Mouse (Mus musculus) kidney, adult 2 months (tissue): ENCODE measurements around the gene Gpr107. TPM values are rescaled to one million over a fixed set of nuclear protein-coding genes. Genes with fewer than 3 reads are reported as not detected.

Source experiments
- DNase-seq: peaks from one replicate; pipeline ENCODE4 v3.0.0; 2021
- H3K27ac ChIP-seq: fragments of 200-500 bp; 2 replicates; pipeline ENCODE4 v1.5.1; 2012; ENCODE audit warnings: low read depth, low read length, control low read depth, inconsistent platforms; ENCODE audit not compliant: insufficient read depth
- H3K27me3 ChIP-seq: fragments of 200-500 bp; replicated peaks from 2 replicates; pipeline ENCODE4 v1.6.1; 2012; ENCODE audit warnings: mild to moderate bottlenecking, moderate library complexity, low read length, inconsistent platforms; ENCODE audit not compliant: control insufficient read depth, insufficient read depth
- H3K36me3 ChIP-seq: fragments of 200-500 bp; 2 replicates; pipeline ENCODE4 v1.6.1; 2012; ENCODE audit warnings: mild to moderate bottlenecking, moderate library complexity, low read length, inconsistent platforms; ENCODE audit not compliant: control insufficient read depth, insufficient read depth
- H3K4me1 ChIP-seq: fragments of 200-500 bp; 2 replicates; pipeline ENCODE4 v1.6.1; 2011; ENCODE audit warnings: low read length; ENCODE audit not compliant: control insufficient read depth, insufficient read depth
- H3K4me3 ChIP-seq: fragments of 200-500 bp; 2 replicates; pipeline ENCODE4 v1.5.1; 2011; ENCODE audit warnings: mild to moderate bottlenecking, low read depth, low read length, control low read depth; ENCODE audit not compliant: insufficient read depth
- CTCF ChIP-seq: fragments of 200-500 bp; conservative IDR thresholded peaks from 2 replicates; pipeline ENCODE4 v1.5.1; 2011; ENCODE audit warnings: low read depth, mild to moderate bottlenecking, control low read depth, low read length, moderate library complexity, mixed read lengths; ENCODE audit not compliant: insufficient read depth, insufficient read length
- POLR2A ChIP-seq: fragments of 200-500 bp; IDR thresholded peaks from one replicate; pipeline ENCODE4 v1.6.1; 2011; ENCODE audit warnings: low read depth, low read length, control low read depth
- WGBS: fragments of 180-500 bp; shearing (Covaris S2); methylation state at CpG from one replicate; pipeline ENCODE4 v1.1.7; 2018; 5-methylcytosine and 5-hydroxymethylcytosine counted together
- polyA plus RNA-seq: library from polyadenylated mRNA; depleted of rRNA; stranded (reverse); fragments of >200 nt; gene quantifications from 2 replicates; pipeline ENCODE4 v1.2.3, GENCODE M21; 2012

The Gpr107 gene
- polyA plus RNA-seq, 1 experiment, result 22.2 TPM

- H3K4me1 ChIP-seq, result no peaks in the 10 kb centered on the region
- DNase-seq, result no peak
- no peak for TF ChIP-seq POLR2A
- TF ChIP-seq CTCF, result no peak
- no peak overlapping the region for H3K4me3 ChIP-seq
- no peak overlapping the region for H3K27ac ChIP-seq
- H3K36me3 ChIP-seq, result no peaks in the 10 kb centered on the region; the same call in 1 of the 2 replicates
- no peaks in the 10 kb centered on the region for H3K27me3 ChIP-seq
- 73% methylated on average over 16 of the region's 16 CpGs for WGBS
Measured at GRCm38 (mm10) chr2:31214211-31214796, 62.2 kb downstream of the Gpr107 start.

GRCm38 (mm10) chr2:31218611-31219010 lies 66.5 kb downstream of the Gpr107 start:
- no peaks in the 10 kb centered on the region; the same call in 1 of the 2 replicates for H3K36me3 ChIP-seq
- no peak for DNase-seq
- H3K4me1 ChIP-seq, result no peaks in the 10 kb centered on the region
- 83% methylated on average over 3 of the region's 3 CpGs for WGBS
- TF ChIP-seq CTCF (no peak), POLR2A (no peak)
- H3K4me3 ChIP-seq, result no peak overlapping the region
- H3K27me3 ChIP-seq, result no peaks in the 10 kb centered on the region
- no peak overlapping the region for H3K27ac ChIP-seq

GRCm38 (mm10) chr2:31219470-31219869 lies 67.4 kb downstream of the Gpr107 start:
- Histone ChIP-seq H3K4me1 (no peaks in the 10 kb centered on the region), H3K36me3 (no peaks in the 10 kb centered on the region; the same call in 1 of the 2 replicates), H3K27ac (no peak overlapping the region), H3K27me3 (no peaks in the 10 kb centered on the region), H3K4me3 (no peak overlapping the region)
- WGBS, result 85% methylated on average over 6 of the region's 6 CpGs
- TF ChIP-seq POLR2A (no peak), CTCF (no peak)
- no peak for DNase-seq

DNA sequence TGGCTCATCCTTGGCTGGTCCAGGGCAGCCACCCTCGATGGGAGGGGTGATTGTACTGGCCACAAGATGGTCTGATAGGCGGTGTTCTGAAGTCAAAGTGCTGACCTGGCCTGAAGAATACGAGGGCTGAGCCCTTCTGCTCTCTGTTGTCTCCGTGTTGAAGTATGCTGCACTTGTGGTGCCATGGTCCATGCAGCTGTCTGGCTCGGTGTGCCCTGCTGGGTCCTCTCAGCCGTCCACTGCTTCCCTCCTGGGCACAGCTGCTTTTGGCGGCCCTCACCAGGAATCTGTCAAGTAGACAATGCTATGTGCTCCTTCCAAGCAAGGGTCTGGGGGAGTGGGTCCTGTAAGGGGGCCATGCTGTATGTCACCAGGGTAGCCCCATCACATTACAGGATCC lies 68.7 kb downstream of the Gpr107 start:
- Histone ChIP-seq H3K27ac (no peak overlapping the region), H3K27me3 (no peaks in the 10 kb centered on the region), H3K4me1 (no peaks in the 10 kb centered on the region), H3K36me3 (no peaks in the 10 kb centered on the region), H3K4me3 (no peak overlapping the region)
- no peak for TF ChIP-seq POLR2A
- no peak for TF ChIP-seq CTCF
- WGBS, result 52% methylated on average over 7 of the region's 7 CpGs
- DNase-seq, result no peak

- 70% methylated on average over 5 of the region's 5 CpGs for WGBS
- no peaks in the 10 kb centered on the region for H3K4me1 ChIP-seq
Measured at GRCm38 (mm10) chr2:31221582-31221981, 69.5 kb downstream of the Gpr107 start.

GRCm38 (mm10) chr2:31228768-31229311 lies 76.7 kb downstream of the Gpr107 start:
- no peak overlapping the region for H3K4me3 ChIP-seq
- H3K27ac ChIP-seq, result no peak overlapping the region
- peak; percentile 19 for DNase-seq
- no peaks in the 10 kb centered on the region for H3K27me3 ChIP-seq
- no peaks in the 10 kb centered on the region for H3K36me3 ChIP-seq
- no peak for TF ChIP-seq POLR2A
- TF ChIP-seq CTCF, result 0 out of 2 replicates have a peak, but pooled peaks have one; percentile 7
- no peaks in the 10 kb centered on the region for H3K4me1 ChIP-seq
- WGBS, result 50% methylated on average over 1 of the region's 1 CpGs

More at GRCm38 (mm10) chr2:31221582-31221981, 69.5 kb downstream of the Gpr107 start:
- H3K4me3 ChIP-seq, result no peak overlapping the region
- H3K36me3 ChIP-seq, result no peaks in the 10 kb centered on the region
- no peak for DNase-seq
- TF ChIP-seq POLR2A (no peak), CTCF (no peak)
- no peak overlapping the region for H3K27ac ChIP-seq
- H3K27me3 ChIP-seq, result no peaks in the 10 kb centered on the region

GRCm38 (mm10) chr2:31239203-31239696 lies 87.1 kb downstream of the Gpr107 start:
- WGBS, result 40% methylated on average over 23 of the region's 23 CpGs
- Histone ChIP-seq H3K4me1 (no peaks in the 10 kb centered on the region), H3K36me3 (no peaks in the 10 kb centered on the region), H3K27ac (no peak overlapping the region), H3K4me3 (peak overlapping the region; percentile 16; the same call in 1 of the 2 replicates), H3K27me3 (no peaks in the 10 kb centered on the region)
- TF ChIP-seq POLR2A (no peak), CTCF (peak; percentile 52; the same call in 1 of the 2 replicates)
- DNase-seq, result peak; percentile 47
